Mouse (Mus musculus): ENCODE measurements around the gene Tbc1d22a.
"Not testable (repeated sequence)": the region's sequence is repeated elsewhere in the genome, so short reads cannot be mapped to it uniquely, and the experiment has no call there.

- TF ChIP-seq CTCF (IDR thresholded peaks at IDR 0.05; ENCODE audit: low read depth, low read length); POLR2A (IDR thresholded peaks at IDR 0.05; ENCODE audit: borderline replicate concordance, low read depth, low read length): not testable (repeated sequence)
These were observed 32.9 kb upstream of the Tbc1d22a start for GRCm38 (mm10) chr15:86181321-86181720.

Measured in bone marrow macrophage, adult 2 months (primary cell).